Mouse (Mus musculus): Measurements from ENCODE around the gene Zfp408. TPM values are rescaled to one million over a fixed set of nuclear protein-coding genes. Genes with fewer than 3 reads are reported as not detected.

Gene Zfp408
- total RNA-seq (2021), result 1 to 10 TPM; 2.5 to 3.1 TPM
- long read RNA-seq, experiment 1, result 0 reads
- long read RNA-seq, experiment 2, partial matches to known transcripts, result 0 of 1 reads
- long read RNA-seq, experiment 2, other reads (novel, unspliced or antisense), result 1 of 1 reads

- DNase-seq, result peak; percentile 98
- TF ChIP-seq CTCF (IDR thresholded peaks at IDR 0.05), result no peak
- Histone ChIP-seq H3K4me3 (peak within 1 kb of the TSS; percentile 85), H3K27ac (peak within 1 kb of the TSS; percentile 97)
- intact Hi-C loops (cut with DNase I), result no loop called here
These were observed at the start of gene Zfp408, which contains the start of gene Arhgap1 for GRCm38 (mm10) chr2:91649553-91650359. Zfp408 (minus strand) TSS chr2:91649791. Arhgap1 (plus strand) TSS chr2:91649860.

DNA sequence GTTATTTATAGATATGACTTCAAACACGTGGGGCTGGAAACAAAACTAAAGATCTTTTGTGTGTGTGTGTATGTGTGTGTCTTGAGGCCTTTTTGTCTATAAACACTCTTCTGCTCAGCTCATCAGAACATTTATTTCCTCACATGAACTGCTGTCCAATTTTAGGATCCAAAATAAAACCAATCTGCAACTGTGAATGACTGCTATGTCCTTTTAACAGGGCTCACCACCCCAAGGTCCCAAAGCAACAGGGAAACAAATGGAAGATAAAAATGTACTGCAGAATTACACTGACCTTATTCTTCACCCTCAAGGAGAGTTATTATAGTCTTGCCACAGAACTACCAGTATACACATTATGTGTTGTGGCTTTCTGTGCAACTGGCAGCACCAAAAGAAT, 49.6 kb upstream of the Zfp408 start:
- TF ChIP-seq CTCF (IDR thresholded peaks at IDR 0.05), result no peak
- no peak overlapping the region for H3K4me3 ChIP-seq
- intact Hi-C loops (cut with DNase I), result no loop called here
- peak overlapping the region; percentile 75 for H3K27ac ChIP-seq
- DNase-seq, result no peak

DNA sequence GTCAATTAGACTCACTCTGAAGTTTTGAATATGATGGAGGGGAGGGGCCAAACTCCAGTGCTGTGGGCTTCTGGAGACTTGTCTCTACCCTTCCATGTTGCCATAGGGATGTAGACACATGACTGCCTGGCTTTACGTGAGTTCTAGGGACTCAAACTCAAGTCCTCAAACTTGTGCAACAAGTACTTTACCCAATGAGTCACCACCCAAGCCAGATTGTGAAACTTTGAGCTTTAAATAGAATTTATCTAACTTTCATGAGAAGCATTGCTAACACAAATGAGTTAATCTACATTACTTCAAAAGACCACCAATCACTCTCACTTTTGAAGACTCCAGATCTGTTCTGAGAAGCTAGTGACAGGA, 46.6 kb upstream of the Zfp408 start:
- DNase-seq, result no peak
- Histone ChIP-seq H3K4me3 (no peak overlapping the region), H3K27ac (peak overlapping the region; percentile 59)
- intact Hi-C loops (cut with DNase I), result no loop called here
- TF ChIP-seq CTCF (IDR thresholded peaks at IDR 0.05), result no peak

- H3K27ac ChIP-seq, result peak overlapping the region; percentile 59
- no peak for TF ChIP-seq CTCF (IDR thresholded peaks at IDR 0.05)
- H3K4me3 ChIP-seq, result no peak overlapping the region
- no peak for DNase-seq
- intact Hi-C loops (cut with DNase I), result no loop called here
These were observed 46.0 kb upstream of the Zfp408 start for GRCm38 (mm10) chr2:91695436-91696224.

- no peak for TF ChIP-seq CTCF (IDR thresholded peaks at IDR 0.05)
- H3K27ac ChIP-seq, result no peak overlapping the region
These were observed 39.9 kb upstream of the Zfp408 start for GRCm38 (mm10) chr2:91689452-91689851.

GRCm38 (mm10) chr2:91683919-91684318, 34.3 kb upstream of the Zfp408 start:
- no peak for TF ChIP-seq CTCF (IDR thresholded peaks at IDR 0.05)
- Histone ChIP-seq H3K27ac (peak overlapping the region; percentile 16; the same call in 1 of the 2 replicates), H3K4me3 (no peak overlapping the region)
- intact Hi-C loops (cut with DNase I), result no loop called here
- DNase-seq, result no peak

More at GRCm38 (mm10) chr2:91689452-91689851, 39.9 kb upstream of the Zfp408 start:
- DNase-seq, result peak; percentile 49
- H3K4me3 ChIP-seq, result no peak overlapping the region
- intact Hi-C loops (cut with DNase I), result no loop called here

DNA sequence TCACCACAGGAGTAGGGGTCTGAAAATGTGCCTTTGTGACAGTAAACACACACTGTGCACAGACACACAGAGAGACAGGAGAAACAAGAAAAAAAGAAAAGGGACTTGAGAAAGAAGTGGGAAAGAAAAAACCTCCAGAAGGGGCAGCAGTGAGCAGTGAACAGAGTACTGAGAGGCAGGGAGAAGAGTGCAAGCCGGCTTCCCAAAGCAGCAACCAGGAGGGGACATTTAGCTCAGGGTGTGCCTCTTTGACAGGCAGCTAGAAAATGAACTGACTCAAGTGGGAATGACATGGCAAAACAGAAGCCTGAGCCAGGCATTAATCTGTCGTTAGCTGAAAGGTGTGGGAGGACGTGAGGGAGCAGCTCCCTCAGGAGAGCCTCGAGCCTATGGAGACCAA, 33.3 kb upstream of the Zfp408 start:
- peak; percentile 64 for TF ChIP-seq CTCF (IDR thresholded peaks at IDR 0.05)
- DNase-seq, result no peak
- H3K27ac ChIP-seq, result peak overlapping the region; percentile 64
- no peak overlapping the region for H3K4me3 ChIP-seq
- intact Hi-C loops (cut with DNase I), result no loop called here

- DNase-seq, result no peak
- TF ChIP-seq CTCF (IDR thresholded peaks at IDR 0.05), result no peak
- intact Hi-C loops (cut with DNase I), result no loop called here
- Histone ChIP-seq H3K4me3 (no peak overlapping the region), H3K27ac (no peak overlapping the region)
These were observed 27.4 kb upstream of the Zfp408 start for GRCm38 (mm10) chr2:91676961-91677360.

DNA sequence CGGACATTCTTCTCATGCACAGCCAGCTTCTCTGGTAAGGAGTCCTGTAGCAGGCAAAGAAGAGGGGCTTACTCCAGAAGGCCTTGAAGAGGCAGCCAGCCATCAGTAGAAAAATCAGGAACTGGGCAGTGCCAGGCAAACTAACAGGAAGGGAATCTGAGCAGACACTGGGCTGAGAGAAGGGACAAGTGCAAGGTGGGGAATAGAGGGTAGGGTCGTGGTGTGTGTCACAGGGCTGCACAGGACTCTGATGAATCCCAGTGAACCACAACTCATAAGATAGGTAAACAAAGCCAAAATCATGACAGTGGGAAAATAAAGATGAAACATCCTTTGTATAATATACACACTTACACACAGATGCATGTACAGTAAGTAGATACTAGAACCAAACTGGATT, 26.8 kb upstream of the Zfp408 start:
- intact Hi-C loops (cut with DNase I), result no loop called here
- no peak overlapping the region for H3K27ac ChIP-seq
- no peak overlapping the region for H3K4me3 ChIP-seq
- no peak for DNase-seq
- no peak for TF ChIP-seq CTCF (IDR thresholded peaks at IDR 0.05)

DNA sequence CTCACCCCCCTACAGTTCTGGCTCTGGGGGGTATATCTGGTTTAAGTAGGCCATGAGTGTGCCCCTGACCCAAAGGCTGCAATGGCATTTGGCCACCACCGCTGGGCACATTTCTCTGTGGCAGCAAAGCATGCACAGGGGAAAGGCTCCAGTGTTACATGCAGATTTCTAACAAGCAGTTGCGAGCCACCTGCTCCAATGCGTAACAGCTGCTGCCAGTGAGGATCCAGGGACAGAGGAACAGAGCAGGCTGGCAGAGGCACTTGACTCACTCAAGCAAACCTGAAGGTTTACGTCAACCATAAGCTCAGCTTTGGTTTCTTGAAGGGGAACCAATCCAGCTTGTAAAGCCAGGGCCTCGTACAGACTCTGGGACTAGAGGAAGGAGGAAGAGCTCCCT, 25.3 kb upstream of the Zfp408 start:
- H3K4me3 ChIP-seq, result no peak overlapping the region
- intact Hi-C loops (cut with DNase I), result no loop called here
- H3K27ac ChIP-seq, result no peak overlapping the region
- DNase-seq, result no peak
- no peak for TF ChIP-seq CTCF (IDR thresholded peaks at IDR 0.05)

DNA sequence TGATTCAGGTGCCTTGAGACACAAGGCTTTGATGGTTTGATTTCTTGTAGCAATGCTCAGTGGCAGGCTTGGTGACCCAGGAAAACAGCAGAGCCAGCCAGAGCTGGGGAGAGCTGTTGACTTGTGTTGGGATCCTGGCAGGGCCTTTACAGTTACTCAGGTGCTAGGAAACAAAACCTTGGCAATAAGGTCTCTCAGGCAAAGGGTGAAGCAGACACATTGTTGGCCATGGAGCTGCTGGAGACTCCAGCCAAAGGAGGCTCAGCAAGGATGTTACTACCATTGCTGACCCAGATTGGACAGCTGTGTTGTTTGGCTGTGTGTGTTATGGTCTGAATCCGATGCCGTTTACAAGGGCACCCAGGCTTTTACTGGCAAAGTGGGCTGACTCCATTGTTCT, 24.0 kb upstream of the Zfp408 start:
- intact Hi-C loops (cut with DNase I), result no loop called here
- no peak for TF ChIP-seq CTCF (IDR thresholded peaks at IDR 0.05)
- DNase-seq, result no peak

DNA sequence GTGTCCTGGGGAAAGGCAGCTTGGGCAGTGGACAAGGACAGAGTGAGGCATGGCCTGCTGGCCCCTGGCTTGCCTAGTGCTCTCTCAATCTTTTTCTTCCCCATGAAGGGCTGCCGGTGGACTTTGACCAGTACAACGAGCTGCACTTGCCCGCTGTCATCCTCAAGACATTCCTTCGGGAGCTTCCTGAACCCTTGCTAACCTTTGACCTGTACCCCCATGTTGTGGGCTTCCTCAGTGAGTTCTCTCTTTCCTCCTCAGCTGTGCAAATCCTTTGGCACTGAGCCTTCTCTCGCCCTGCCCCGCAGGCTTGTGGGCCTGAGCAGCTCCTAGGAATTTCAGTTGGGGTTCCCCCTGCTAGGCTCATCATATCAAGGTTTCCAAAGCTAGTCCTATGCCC, 20.4 kb upstream of the Zfp408 start:
- DNase-seq, result no peak
- TF ChIP-seq CTCF (IDR thresholded peaks at IDR 0.05), result no peak
- Histone ChIP-seq H3K27ac (no peak overlapping the region), H3K4me3 (no peak overlapping the region)
- intact Hi-C loops (cut with DNase I), result no loop called here

More for the DNA sequence above, 24.0 kb upstream of the Zfp408 start:
- no peak overlapping the region for H3K4me3 ChIP-seq
- H3K27ac ChIP-seq, result no peak overlapping the region; the same call in 1 of the 2 replicates

- intact Hi-C loops (cut with DNase I), result no loop called here
- no peak for DNase-seq
- Histone ChIP-seq H3K4me3 (no peak overlapping the region), H3K27ac (no peak overlapping the region)
- TF ChIP-seq CTCF (IDR thresholded peaks at IDR 0.05), result no peak
These were observed 19.7 kb upstream of the Zfp408 start for GRCm38 (mm10) chr2:91669326-91669725.

All from gastrocnemius, adult 2 months (tissue).